Comparison of ENCODE assay signal across 8 mouse cellular contexts in the genomic region with DNA sequence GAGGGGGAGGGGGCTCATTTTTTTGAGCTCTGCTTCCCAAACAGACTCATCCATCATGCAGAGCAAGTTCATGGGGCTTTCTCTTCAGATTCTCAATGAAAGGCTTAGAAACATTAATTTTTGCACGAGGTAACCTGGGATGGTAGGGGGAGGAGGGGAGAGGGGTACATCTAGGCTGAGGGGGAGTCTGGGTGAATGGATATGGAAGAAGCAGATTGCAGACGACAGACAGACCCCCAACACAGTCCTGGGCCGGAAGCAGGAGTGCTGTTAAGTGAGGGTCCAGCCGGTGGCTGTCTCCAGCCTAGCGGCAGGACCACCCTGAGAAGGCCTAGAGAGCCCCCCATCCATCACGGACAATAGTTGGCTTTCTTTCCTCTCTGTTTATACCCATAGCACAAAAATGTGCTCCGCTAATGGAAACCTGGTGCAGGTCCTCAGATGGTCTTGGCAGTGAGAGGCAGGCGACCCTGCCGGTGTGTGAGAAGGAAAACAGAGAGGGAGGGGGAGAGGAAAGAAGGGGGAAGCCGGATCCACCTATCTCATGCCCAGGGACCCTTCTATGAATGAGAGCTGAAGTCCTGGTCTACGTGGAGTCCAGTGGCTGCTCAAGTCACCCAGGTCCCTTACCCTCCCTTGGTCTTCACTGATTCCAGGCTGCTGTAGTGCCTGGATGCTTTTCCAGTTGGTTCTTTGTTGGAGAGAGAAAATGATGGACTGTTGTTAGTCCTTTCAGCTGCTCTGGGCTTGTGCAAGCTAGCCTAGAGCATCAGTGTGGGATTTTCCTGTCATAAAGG.
A peak's percentile ranks its signal among the peaks of the same experiment; 100 is the strongest.
DNase-seq lines count a peak whose midpoint lies in the region; ATAC-seq and TF ChIP-seq lines count a peak whose summit lies in the region.

No protein-coding gene starts in this region.

- TF ChIP-seq POLR2A in brain, embryonic 14.5 days (IDR thresholded peaks at IDR 0.05; ENCODE audit: borderline replicate concordance, extremely low read depth, insufficient read depth, insufficient read length, poor library complexity, severe bottlenecking): no peak

- no peak overlapping the region for H3K4me3 ChIP-seq in heart, embryonic 13.5 days
- H3K4me3 ChIP-seq in forebrain, embryonic 14.5 days (ENCODE audit: low read depth, low read length): no peak overlapping the region
- 0 out of 2 replicates have a peak overlapping the region, but pooled peaks have one; percentile 8 for H3K4me3 ChIP-seq in limb, embryonic 15.5 days

- ATAC-seq in heart, embryonic 13.5 days (ENCODE audit: extremely low read depth, insufficient number of reproducible peaks, low FRiP score, low TSS enrichment): no peak
- ATAC-seq in forebrain, embryonic 14.5 days: no peak; the same call in 1 of the 2 replicates
- ATAC-seq in limb, embryonic 15.5 days (ENCODE audit: insufficient number of reproducible peaks, low FRiP score, low TSS enrichment, low read depth): no peak
- ATAC-seq in frontal cortex, adult (ENCODE audit: low TSS enrichment): no peak

- no peak for TF ChIP-seq CTCF in brain, embryonic 14.5 days (IDR thresholded peaks at IDR 0.05; ENCODE audit: borderline replicate concordance, extremely low read depth, insufficient read depth, insufficient read length)

- peak overlapping the region; percentile 34 for H3K4me2 ChIP-seq in heart, embryonic 13.5 days
- 0 out of 2 replicates have a peak overlapping the region, but pooled peaks have one; percentile 28 for H3K4me2 ChIP-seq in forebrain, embryonic 14.5 days (ENCODE audit: low read length)
- peak overlapping the region; percentile 32 for H3K4me2 ChIP-seq in limb, embryonic 15.5 days

- no peaks in the 10 kb centered on the region for H3K36me3 ChIP-seq in heart, embryonic 13.5 days
- no peaks in the 10 kb centered on the region for H3K36me3 ChIP-seq in forebrain, embryonic 14.5 days (ENCODE audit: control insufficient read depth, insufficient read depth, low read length)
- no peaks in the 10 kb centered on the region for H3K36me3 ChIP-seq in limb, embryonic 15.5 days

- 28% methylated on average over 11 of the region's 11 CpGs for WGBS in heart, embryonic 13.5 days
- 8% methylated on average over 11 of the region's 11 CpGs for WGBS in forebrain, embryonic 14.5 days
- 10% methylated on average over 11 of the region's 11 CpGs for WGBS in limb, embryonic 15.5 days

- no peak for DNase-seq in heart, adult 9 months (ENCODE audit: low spot score in 2 of 2)
- DNase-seq in brain, embryonic 14.5 days (ENCODE audit: low read depth): peak; percentile 7
- DNase-seq in forebrain, embryonic 14.5 days (ENCODE audit: low spot score): no peak
- DNase-seq in layer of hippocampus, postnatal 10 days (ENCODE audit: low spot score in 2 of 2): no peak
- DNase-seq in spleen, postnatal 14 days (ENCODE audit: low spot score in 2 of 2): no peak

- peaks cover 9% of the 10 kb centered on the region; the same call in 1 of the 2 replicates for H3K27me3 ChIP-seq in heart, embryonic 13.5 days (replicated peaks)
- no peaks in the 10 kb centered on the region for H3K27me3 ChIP-seq in forebrain, embryonic 14.5 days (replicated peaks; ENCODE audit: control insufficient read depth, insufficient read depth, low read length)
- H3K27me3 ChIP-seq in limb, embryonic 15.5 days: no peaks in the 10 kb centered on the region

- H3K27ac ChIP-seq in heart, embryonic 13.5 days (replicated peaks): no peak overlapping the region; the same call in 1 of the 2 replicates
- H3K27ac ChIP-seq in forebrain, embryonic 14.5 days (ENCODE audit: low read depth, low read length): no peak overlapping the region
- H3K27ac ChIP-seq in limb, embryonic 15.5 days: peak overlapping the region; percentile 84

- H3K9ac ChIP-seq in heart, embryonic 13.5 days: no peak overlapping the region
- H3K9ac ChIP-seq in forebrain, embryonic 14.5 days (ENCODE audit: low read length): no peak overlapping the region
- H3K9ac ChIP-seq in limb, embryonic 15.5 days: no peak overlapping the region

- H3K4me1 ChIP-seq in heart, embryonic 13.5 days: peaks cover 19% of the 10 kb centered on the region
- peaks cover 21% of the 10 kb centered on the region for H3K4me1 ChIP-seq in forebrain, embryonic 14.5 days (ENCODE audit: control insufficient read depth, insufficient read depth, low read length)
- H3K4me1 ChIP-seq in limb, embryonic 15.5 days: peaks cover 35% of the 10 kb centered on the region

- H3K9me3 ChIP-seq in heart, embryonic 13.5 days: no peaks in the 10 kb centered on the region; the same call in 1 of the 2 replicates
- no peaks in the 10 kb centered on the region for H3K9me3 ChIP-seq in forebrain, embryonic 14.5 days (replicated peaks; ENCODE audit: control insufficient read depth, low read length)
- no peaks in the 10 kb centered on the region for H3K9me3 ChIP-seq in limb, embryonic 15.5 days
